In genomic region chr17:64275188-64275587, GRCm38 (mm10) we compare ENCODE assay signal across 16 mouse cellular contexts. TPM values are rescaled to one million over a fixed set of nuclear protein-coding genes. Genes with fewer than 3 reads are reported as not detected.
DNase-seq lines count a peak whose midpoint lies in the region; ATAC-seq and TF ChIP-seq lines count a peak whose summit lies in the region.
"Had no signal": no experiment of that assay in that cellular context is flagged by ENCODE, and none has a peak within 500 bp of the region (broad histone marks: within the 10 kb centered on the region; RNA-seq: fewer than 3 reads in every experiment).

No protein-coding gene starts in this region.

- ATAC-seq in embryonic facial prominence, embryonic 12.5 days (ENCODE audit: insufficient number of reproducible peaks, insufficient read depth, low FRiP score, low TSS enrichment): peak; percentile 13; the same call in 1 of the 2 replicates
- ATAC-seq in limb, embryonic 12.5 days (ENCODE audit: insufficient number of reproducible peaks, insufficient read depth, low FRiP score, low TSS enrichment, low read depth): 0 out of 2 replicates have a peak, but pooled peaks have one; percentile 23
- ATAC-seq in midbrain, embryonic 13.5 days: peak; percentile 51
- ATAC-seq in midbrain, postnatal 0 days (ENCODE audit: low FRiP score): no peak

- H3K4me1 ChIP-seq in embryonic facial prominence, embryonic 12.5 days: no peaks in the 10 kb centered on the region
- H3K4me1 ChIP-seq in embryonic facial prominence, embryonic 10.5 days: peaks cover 7% of the 10 kb centered on the region; the same call in 1 of the 2 replicates
- H3K4me1 ChIP-seq in limb, embryonic 12.5 days (replicated peaks): 0 out of 2 replicates have a peak, but pooled peaks cover 8% of the 10 kb centered on the region
- H3K4me1 ChIP-seq in limb, embryonic 10.5 days: no peaks in the 10 kb centered on the region
- no peaks in the 10 kb centered on the region for H3K4me1 ChIP-seq in midbrain, embryonic 13.5 days (replicated peaks)
- H3K4me1 ChIP-seq in midbrain, postnatal 0 days (ENCODE audit: insufficient read depth, low read length): no peaks in the 10 kb centered on the region
- H3K4me1 ChIP-seq: forebrain, embryonic 12.5 days; hindbrain, embryonic 10.5 days had no signal

- no peaks in the 10 kb centered on the region; the same call in 1 of the 2 replicates for H3K36me3 ChIP-seq in embryonic facial prominence, embryonic 12.5 days
- peaks cover 16% of the 10 kb centered on the region for H3K36me3 ChIP-seq in embryonic facial prominence, embryonic 10.5 days (replicated peaks)
- H3K36me3 ChIP-seq in limb, embryonic 12.5 days: peaks cover 21% of the 10 kb centered on the region; the same call in 1 of the 2 replicates
- peaks cover 18% of the 10 kb centered on the region for H3K36me3 ChIP-seq in limb, embryonic 10.5 days
- peaks cover 20% of the 10 kb centered on the region; the same call in 1 of the 2 replicates for H3K36me3 ChIP-seq in midbrain, embryonic 13.5 days
- no peaks in the 10 kb centered on the region for H3K36me3 ChIP-seq in midbrain, postnatal 0 days (ENCODE audit: insufficient read depth, low read length)

- H3K27ac ChIP-seq in embryonic facial prominence, embryonic 12.5 days: no peak overlapping the region
- no peak overlapping the region; the same call in 1 of the 2 replicates for H3K27ac ChIP-seq in embryonic facial prominence, embryonic 10.5 days (replicated peaks)
- no peak overlapping the region for H3K27ac ChIP-seq in limb, embryonic 12.5 days
- no peak overlapping the region for H3K27ac ChIP-seq in limb, embryonic 10.5 days
- no peak overlapping the region for H3K27ac ChIP-seq in midbrain, embryonic 13.5 days
- H3K27ac ChIP-seq in midbrain, postnatal 0 days (ENCODE audit: low read depth, low read length): no peak overlapping the region
- H3K27ac ChIP-seq: forebrain, embryonic 12.5 days; hindbrain, embryonic 10.5 days; hindbrain, embryonic 14.5 days had no signal

- no peaks in the 10 kb centered on the region for H3K9me3 ChIP-seq in embryonic facial prominence, embryonic 12.5 days
- H3K9me3 ChIP-seq in embryonic facial prominence, embryonic 10.5 days: no peaks in the 10 kb centered on the region
- H3K9me3 ChIP-seq in limb, embryonic 12.5 days: no peaks in the 10 kb centered on the region
- no peaks in the 10 kb centered on the region for H3K9me3 ChIP-seq in limb, embryonic 10.5 days (replicated peaks)
- no peaks in the 10 kb centered on the region for H3K9me3 ChIP-seq in midbrain, embryonic 13.5 days
- no peaks in the 10 kb centered on the region for H3K9me3 ChIP-seq in midbrain, postnatal 0 days (ENCODE audit: low read length)
- H3K9me3 ChIP-seq: forebrain, embryonic 12.5 days; hindbrain, embryonic 10.5 days had no signal

- H3K4me2 ChIP-seq in embryonic facial prominence, embryonic 12.5 days (replicated peaks): no peak overlapping the region
- no peak overlapping the region for H3K4me2 ChIP-seq in limb, embryonic 12.5 days
- H3K4me2 ChIP-seq in midbrain, embryonic 13.5 days (replicated peaks): no peak overlapping the region
- no peak overlapping the region for H3K4me2 ChIP-seq in midbrain, postnatal 0 days (ENCODE audit: low read depth, low read length, poor library complexity, severe bottlenecking)
- H3K4me2 ChIP-seq: forebrain, embryonic 12.5 days; hindbrain, embryonic 14.5 days had no signal

- no peak for TF ChIP-seq CTCF in midbrain, postnatal 0 days (IDR thresholded peaks at IDR 0.05)

- no peak overlapping the region for H3K9ac ChIP-seq in embryonic facial prominence, embryonic 12.5 days
- no peak overlapping the region for H3K9ac ChIP-seq in limb, embryonic 12.5 days (replicated peaks)
- H3K9ac ChIP-seq in midbrain, embryonic 13.5 days (replicated peaks): no peak overlapping the region
- H3K9ac ChIP-seq in midbrain, postnatal 0 days (replicated peaks; ENCODE audit: low read length, poor library complexity, severe bottlenecking): no peak overlapping the region
- H3K9ac ChIP-seq: forebrain, embryonic 12.5 days; hindbrain, embryonic 14.5 days had no signal

- 87% methylated on average over 4 of the region's 4 CpGs for WGBS in embryonic facial prominence, embryonic 12.5 days
- 88% methylated on average over 4 of the region's 4 CpGs for WGBS in embryonic facial prominence, embryonic 10.5 days
- WGBS in limb, embryonic 12.5 days: 80% methylated on average over 4 of the region's 4 CpGs
- WGBS in limb, embryonic 10.5 days: 85% methylated on average over 4 of the region's 4 CpGs
- WGBS in midbrain, embryonic 13.5 days: 86% methylated on average over 4 of the region's 4 CpGs
- WGBS in midbrain, postnatal 0 days: 92% methylated on average over 4 of the region's 4 CpGs

- DNase-seq in embryonic facial prominence, embryonic 10.5 days (ENCODE audit: low spot score): no peak
- no peak for DNase-seq in limb, embryonic 10.5 days (ENCODE audit: low spot score)
- no peak for DNase-seq in midbrain, postnatal 0 days (ENCODE audit: low spot score)
- no peak for DNase-seq in kidney, postnatal 10 days
- DNase-seq: adrenal gland, postnatal 10 days; cerebellum, adult 11-12 months; cerebellum, adult 9-11 months; cerebellum, postnatal 36 days; gastrocnemius, postnatal 14 days; heart, postnatal 10 days had no signal

- H3K27me3 ChIP-seq in embryonic facial prominence, embryonic 12.5 days: no peaks in the 10 kb centered on the region
- no peaks in the 10 kb centered on the region for H3K27me3 ChIP-seq in embryonic facial prominence, embryonic 10.5 days (replicated peaks; ENCODE audit: low read depth, poor library complexity, severe bottlenecking)
- no peaks in the 10 kb centered on the region for H3K27me3 ChIP-seq in limb, embryonic 12.5 days
- no peaks in the 10 kb centered on the region for H3K27me3 ChIP-seq in limb, embryonic 10.5 days (ENCODE audit: low read depth, poor library complexity, severe bottlenecking)
- no peaks in the 10 kb centered on the region for H3K27me3 ChIP-seq in midbrain, embryonic 13.5 days
- H3K27me3 ChIP-seq in midbrain, postnatal 0 days (ENCODE audit: insufficient read depth, low read length): no peaks in the 10 kb centered on the region
- H3K27me3 ChIP-seq: forebrain, embryonic 12.5 days had no signal

- no peak overlapping the region for H3K4me3 ChIP-seq in embryonic facial prominence, embryonic 12.5 days
- no peak overlapping the region for H3K4me3 ChIP-seq in embryonic facial prominence, embryonic 10.5 days
- H3K4me3 ChIP-seq in limb, embryonic 12.5 days (replicated peaks): no peak overlapping the region
- no peak overlapping the region for H3K4me3 ChIP-seq in limb, embryonic 10.5 days
- no peak overlapping the region for H3K4me3 ChIP-seq in midbrain, embryonic 13.5 days (replicated peaks)
- no peak overlapping the region for H3K4me3 ChIP-seq in midbrain, postnatal 0 days (ENCODE audit: low read depth, low read length)
- H3K4me3 ChIP-seq: forebrain, embryonic 12.5 days; hindbrain, embryonic 10.5 days had no signal

RNA-seq across cellular contexts. Expression of gene Pja2, which starts 56.5 kb away (rescaled TPM):
- polyA plus RNA-seq in embryonic facial prominence, embryonic 12.5 days (2016; fragmentation: Nextera tagmentation; extraction: Ambion mirVana): 72.3 and 72.6 TPM in 2 replicates
- polyA plus RNA-seq in embryonic facial prominence, embryonic 10.5 days (2016; fragmentation: Nextera tagmentation; extraction: Ambion mirVana): 54.8 and 56.8 TPM in 2 replicates
- 68.5 and 76.3 TPM in 2 replicates for polyA plus RNA-seq in limb, embryonic 12.5 days (2016; fragmentation: Nextera tagmentation; extraction: Ambion mirVana)
- polyA plus RNA-seq in limb, embryonic 10.5 days (2016; fragmentation: Nextera tagmentation; extraction: Ambion mirVana): 45.2 and 59.2 TPM in 2 replicates
- 127 and 141 TPM in 2 replicates for polyA plus RNA-seq in midbrain, embryonic 13.5 days (2015; fragmentation: Nextera tagmentation; extraction: Ambion mirVana)
- total RNA-seq in midbrain, postnatal 0 days (2014; rRNA removed): 189 and 231 TPM in 2 replicates
- polyA plus RNA-seq in midbrain, postnatal 0 days (2015; fragmentation: Nextera tagmentation; extraction: Ambion mirVana): 215 and 219 TPM in 2 replicates
